Mouse (Mus musculus) retina, embryonic 14.5 days (tissue): ENCODE results near the gene Nhp2.

Experiments
- DNase-seq: peaks from one replicate; pipeline ENCODE4 v3.0.0-alpha.2; 2015; ENCODE audit warnings: low spot score

Gene Nhp2

GRCm38 (mm10) chr11:51635525-51636322, 16.2 kb downstream of the Nhp2 start, which contains the start of gene Rmnd5b:
TSS of gene Rmnd5b (minus strand) at chr11:51635896.
- peak; percentile 91 for DNase-seq

GRCm38 (mm10) chr11:51636323-51636684, 16.8 kb downstream of the Nhp2 start:
- peak; percentile 81 for DNase-seq

GRCm38 (mm10) chr11:51637971-51638414, 18.5 kb downstream of the Nhp2 start:
- DNase-seq = no peak

GRCm38 (mm10) chr11:51638497-51638896, 19.0 kb downstream of the Nhp2 start:
- no peak for DNase-seq

- no peak for DNase-seq
Observed at GRCm38 (mm10) chr11:51640748-51641147, 21.2 kb downstream of the Nhp2 start.

GRCm38 (mm10) chr11:51643202-51643601, 23.7 kb downstream of the Nhp2 start:
- DNase-seq = no peak

GRCm38 (mm10) chr11:51643761-51644160, 24.2 kb downstream of the Nhp2 start:
- no peak for DNase-seq

GRCm38 (mm10) chr11:51644217-51644616, 24.7 kb downstream of the Nhp2 start:
- no peak for DNase-seq

- DNase-seq = no peak
Observed at GRCm38 (mm10) chr11:51645293-51645692, 25.8 kb downstream of the Nhp2 start.

- DNase-seq = no peak
Observed at GRCm38 (mm10) chr11:51646245-51646644, 26.7 kb downstream of the Nhp2 start.

GRCm38 (mm10) chr11:51646751-51647667, 27.5 kb downstream of the Nhp2 start:
- DNase-seq = no peak

GRCm38 (mm10) chr11:51648566-51648965, 29.0 kb downstream of the Nhp2 start:
- peak; percentile 56 for DNase-seq

GRCm38 (mm10) chr11:51649111-51649888, 29.8 kb downstream of the Nhp2 start:
- no peak for DNase-seq

- peak; percentile 32 for DNase-seq
Observed at GRCm38 (mm10) chr11:51649889-51650199, 30.3 kb downstream of the Nhp2 start.

- no peak for DNase-seq
Observed at GRCm38 (mm10) chr11:51650261-51650660, 30.7 kb downstream of the Nhp2 start.

- peak; percentile 73 for DNase-seq
Observed at GRCm38 (mm10) chr11:51650691-51651515, 31.4 kb downstream of the Nhp2 start, which contains the start of the genes N4bp3 and D930048N14Rik. TSS of gene N4bp3 (minus strand) at chr11:51650842. TSS of gene D930048N14Rik (plus strand) at chr11:51650954.

- DNase-seq = no peak
Observed at GRCm38 (mm10) chr11:51652889-51653418, 33.4 kb downstream of the Nhp2 start.

GRCm38 (mm10) chr11:51653736-51654135, 34.2 kb downstream of the Nhp2 start:
- DNase-seq = no peak

- DNase-seq = no peak
Observed at GRCm38 (mm10) chr11:51654891-51655290, 35.4 kb downstream of the Nhp2 start.

- DNase-seq = no peak
Observed at GRCm38 (mm10) chr11:51656798-51657521, 37.4 kb downstream of the Nhp2 start.
